Mouse (Mus musculus): Measurements from ENCODE around the gene Fam13a.

Fam13a gene

DNA sequence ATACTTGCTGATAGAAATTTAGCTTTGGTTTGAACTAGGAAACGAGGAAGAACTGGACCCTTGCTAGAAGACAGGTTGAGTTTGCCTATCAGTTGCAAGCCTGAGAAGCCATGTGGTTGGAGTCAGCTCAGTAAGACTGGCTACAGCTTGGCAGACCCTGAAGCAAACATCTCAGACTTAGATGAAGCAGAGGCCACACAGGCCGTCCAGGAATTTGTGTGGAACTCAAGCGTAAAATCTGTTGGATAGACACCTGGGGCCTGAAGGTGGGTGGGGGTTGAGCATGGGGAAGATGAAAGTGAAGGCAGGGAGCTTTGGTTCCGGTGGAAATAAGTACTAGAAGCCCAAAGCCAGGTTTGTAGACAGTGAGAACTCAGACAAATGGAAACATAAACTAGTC is 25.8 kb downstream of the Fam13a start:
- DNase-seq = no peak

DNA sequence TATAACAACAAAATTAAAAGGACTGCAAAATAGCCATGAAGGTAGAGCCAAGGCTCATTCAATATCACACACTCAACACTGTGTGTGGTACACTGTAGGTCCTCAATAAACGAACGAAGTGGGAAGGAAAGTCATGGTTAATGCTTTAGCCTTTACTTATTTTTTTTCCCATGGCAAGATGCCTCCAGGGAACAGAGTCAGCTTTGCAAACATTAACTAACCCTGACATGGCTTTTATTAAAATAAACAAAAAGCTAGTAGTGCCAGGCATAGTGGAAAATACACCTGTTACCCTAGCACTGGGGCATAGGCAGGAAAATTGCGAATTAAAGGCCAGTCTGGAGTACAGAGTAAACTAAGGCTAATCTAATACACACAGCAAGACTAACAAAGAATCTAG is 35.2 kb downstream of the Fam13a start:
- DNase-seq = no peak

DNA sequence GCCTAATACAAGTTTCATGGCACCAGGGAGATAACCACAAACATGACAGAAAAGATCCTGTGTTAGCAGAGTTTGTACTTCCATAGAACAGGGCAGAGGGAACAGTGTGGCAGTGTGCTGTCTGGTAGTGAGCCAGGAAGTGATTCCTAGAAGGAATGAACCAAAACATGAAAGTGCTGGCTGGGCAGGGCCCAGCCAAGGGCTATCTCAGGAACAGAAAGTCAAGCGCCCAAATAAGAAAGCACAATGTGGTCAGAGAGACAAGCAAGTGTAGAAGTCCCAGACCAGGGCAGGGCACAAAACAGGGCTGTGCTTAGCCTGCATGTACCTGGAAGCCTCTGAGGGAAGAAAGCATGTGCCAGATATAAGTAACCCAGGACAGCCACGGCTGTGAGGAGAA is 35.6 kb downstream of the Fam13a start:
- DNase-seq = no peak

DNA sequence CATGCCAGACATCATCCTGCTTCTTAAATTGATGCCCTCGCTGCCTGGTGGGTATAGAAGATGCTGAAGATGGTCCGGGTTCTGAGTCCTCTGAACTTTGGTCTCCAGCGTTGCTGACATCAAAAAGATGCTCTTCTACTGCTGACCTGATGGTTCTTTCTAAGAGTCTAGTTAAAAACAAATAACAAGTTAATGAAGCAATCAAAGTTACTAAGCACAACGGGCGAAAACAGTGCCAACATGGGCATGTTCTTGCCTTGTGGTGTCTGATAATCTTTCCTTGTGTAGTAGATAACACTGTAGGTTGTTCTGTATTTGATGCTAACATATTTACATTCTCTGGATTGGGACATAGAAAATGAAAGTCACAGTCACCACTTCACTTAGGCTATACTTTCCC is 37.2 kb downstream of the Fam13a start:
- no peak for DNase-seq

DNA sequence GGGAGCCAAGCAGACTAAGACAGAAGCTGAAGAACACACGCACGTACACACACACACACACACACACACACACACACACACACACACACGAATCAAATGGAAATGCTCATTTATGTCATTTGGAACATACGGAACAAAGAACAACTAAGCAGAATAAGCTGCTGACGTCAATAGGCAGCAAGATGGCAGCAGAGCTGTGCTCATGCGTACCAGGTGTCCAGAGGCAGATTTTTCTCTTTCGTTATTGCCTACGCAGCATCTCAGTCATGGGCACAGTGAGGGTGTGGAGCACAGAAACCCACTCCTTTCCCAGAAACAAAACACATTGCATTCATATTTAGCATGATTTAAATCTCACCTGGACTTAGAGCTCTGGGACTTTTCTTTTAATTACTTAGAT is 39.2 kb downstream of the Fam13a start:
- DNase-seq = no peak

DNA sequence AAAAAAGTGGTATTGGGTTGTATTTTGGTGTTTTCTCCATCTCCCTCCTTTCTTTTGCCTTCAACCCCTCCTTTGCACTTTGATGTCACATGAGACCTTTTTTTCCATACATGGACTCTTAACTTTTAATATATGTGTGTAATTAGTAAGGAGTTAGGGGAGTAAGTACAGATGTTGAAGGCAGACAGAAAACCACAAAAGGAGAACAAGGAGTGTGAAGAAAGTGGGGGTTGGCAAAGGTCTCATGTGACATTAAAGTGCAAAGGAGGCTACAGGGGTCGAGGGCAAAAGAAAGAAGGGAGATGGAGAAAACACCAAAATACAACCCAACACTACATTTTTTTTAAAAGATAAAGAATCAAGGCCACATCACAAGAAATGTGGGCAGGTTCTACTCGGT is 49.1 kb downstream of the Fam13a start:
- no peak for DNase-seq

DNA sequence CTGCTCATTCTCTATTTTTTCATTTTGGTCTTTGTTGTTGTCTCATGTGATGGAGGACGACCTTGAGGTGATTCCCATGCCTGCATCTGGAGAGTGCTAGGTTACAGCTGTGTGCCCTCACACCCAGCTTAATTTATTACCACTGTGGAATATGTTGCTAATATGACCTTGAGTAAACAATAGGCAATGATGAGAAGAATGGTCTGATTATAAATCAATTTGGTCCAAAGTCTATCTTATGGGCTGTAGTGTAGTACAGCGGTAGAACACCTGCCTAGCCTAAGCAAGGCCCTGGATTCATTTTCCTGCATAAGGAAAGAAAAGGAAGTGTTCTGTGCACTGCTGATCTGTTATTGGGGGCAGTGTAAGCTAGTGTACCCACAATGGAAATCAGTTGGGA is 49.9 kb downstream of the Fam13a start:
- no peak for DNase-seq

DNA sequence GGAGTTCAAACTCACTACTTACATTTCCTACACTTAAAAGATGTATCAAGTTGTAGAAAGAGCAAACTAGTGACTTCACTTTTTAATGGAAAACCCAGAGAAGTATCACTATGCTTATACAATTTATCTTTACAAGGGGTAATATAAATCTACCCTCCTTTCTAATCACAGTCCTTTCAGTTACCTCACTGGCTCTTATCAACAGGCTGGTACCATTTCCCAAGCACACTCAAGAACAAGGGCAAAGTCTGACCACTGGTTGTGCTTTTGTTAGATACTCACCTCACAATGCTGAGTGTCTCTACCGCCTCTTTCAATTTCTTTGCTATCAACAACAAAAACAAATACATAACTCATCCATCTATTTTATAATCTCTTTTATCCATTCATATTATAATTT is 51.5 kb downstream of the Fam13a start:
- DNase-seq = no peak

DNA sequence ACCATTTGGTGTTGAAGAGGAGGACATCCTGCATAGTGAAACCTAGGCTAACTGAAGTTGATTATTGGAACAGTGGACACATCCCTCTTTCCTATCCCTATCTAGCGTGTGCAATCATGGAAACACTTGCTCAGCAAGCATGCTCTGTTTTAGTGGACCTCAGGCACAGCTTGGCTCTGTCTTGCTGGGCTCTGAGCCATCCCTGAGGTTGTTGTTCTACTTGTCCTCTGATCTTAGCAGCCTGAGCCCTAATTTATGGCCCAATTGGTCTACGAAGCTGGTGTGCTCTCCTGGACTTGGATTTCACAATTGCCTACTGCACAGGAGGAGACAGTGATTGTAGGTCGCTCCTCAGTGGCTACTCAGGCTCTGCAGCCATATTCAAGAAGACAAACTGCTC is 56.1 kb downstream of the Fam13a start:
- DNase-seq = peak; percentile 54

DNA sequence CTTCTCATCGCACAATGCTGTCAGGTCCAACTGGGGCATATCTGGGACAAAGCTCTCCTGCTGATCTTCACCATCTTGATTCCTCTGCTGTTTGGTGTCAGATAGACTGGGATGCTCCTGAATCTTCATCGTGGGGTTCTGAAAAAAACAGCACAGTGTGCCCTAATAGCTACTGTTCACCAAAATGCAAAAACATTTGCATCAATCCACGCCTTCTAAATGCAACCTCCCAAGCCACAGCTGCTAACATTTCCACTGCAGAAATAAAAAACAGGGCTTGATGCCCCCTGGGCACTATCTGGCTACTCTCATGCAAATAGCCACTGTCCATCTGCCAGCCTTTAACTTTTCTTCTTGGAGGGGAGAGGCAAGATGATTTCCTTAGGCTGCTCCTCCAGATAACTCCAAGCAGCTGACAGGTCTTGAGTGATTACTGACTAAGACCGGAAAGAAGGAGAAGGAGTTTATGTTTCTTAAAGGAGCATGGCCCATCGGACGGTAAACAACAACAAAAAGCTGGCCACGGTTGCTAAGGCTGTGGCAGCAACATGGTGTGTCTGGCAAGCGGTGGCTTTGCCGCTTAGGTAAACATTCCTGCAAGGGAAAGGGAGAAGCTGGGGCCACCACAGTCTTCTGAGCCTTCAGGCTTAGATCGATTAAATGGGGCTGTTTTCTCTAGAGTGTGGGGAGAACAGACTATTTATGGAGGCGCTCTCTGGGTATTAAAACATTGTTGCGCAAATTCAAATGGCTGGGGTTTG is 59.1 kb downstream of the Fam13a start:
- DNase-seq = peak; percentile 85

DNA sequence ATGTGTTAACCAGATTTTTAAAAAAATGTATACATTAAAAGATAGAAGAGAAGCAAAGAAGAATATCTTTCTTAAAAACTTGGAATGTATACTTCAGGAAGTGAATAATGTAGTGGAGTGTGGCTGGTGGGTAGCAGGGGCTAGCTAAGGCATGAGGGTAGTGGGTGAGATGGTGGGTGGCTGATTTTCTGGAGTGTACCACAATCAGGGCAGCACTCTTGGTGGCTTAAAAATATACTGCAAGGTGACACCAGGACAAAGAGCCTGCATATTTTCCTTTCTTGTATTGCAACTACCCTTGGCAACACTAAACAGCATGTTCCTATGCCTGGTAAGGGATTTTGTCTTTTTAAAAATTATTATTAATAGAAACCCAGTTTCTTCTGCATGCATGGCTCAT is 59.8 kb downstream of the Fam13a start:
- no peak for DNase-seq

DNA sequence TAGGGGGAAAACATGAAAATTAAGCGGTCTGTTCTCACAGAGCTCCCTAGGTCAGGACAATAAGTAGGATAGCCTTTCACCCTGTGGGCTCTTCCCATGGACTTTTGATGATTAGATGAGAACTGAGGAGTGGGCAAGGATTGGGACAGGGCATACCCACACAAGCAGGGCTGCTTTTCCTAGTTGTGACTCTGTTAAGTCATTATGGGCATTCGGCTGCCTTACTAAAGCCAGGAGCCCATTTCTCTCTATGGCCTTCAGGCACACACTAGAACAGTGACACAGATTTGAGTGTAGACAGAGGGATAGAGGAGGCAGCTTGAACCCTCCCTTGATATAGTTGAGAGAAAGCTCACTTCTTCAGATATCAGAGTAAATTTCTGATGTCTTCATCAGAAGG is 60.3 kb downstream of the Fam13a start:
- DNase-seq = peak; percentile 62

DNA sequence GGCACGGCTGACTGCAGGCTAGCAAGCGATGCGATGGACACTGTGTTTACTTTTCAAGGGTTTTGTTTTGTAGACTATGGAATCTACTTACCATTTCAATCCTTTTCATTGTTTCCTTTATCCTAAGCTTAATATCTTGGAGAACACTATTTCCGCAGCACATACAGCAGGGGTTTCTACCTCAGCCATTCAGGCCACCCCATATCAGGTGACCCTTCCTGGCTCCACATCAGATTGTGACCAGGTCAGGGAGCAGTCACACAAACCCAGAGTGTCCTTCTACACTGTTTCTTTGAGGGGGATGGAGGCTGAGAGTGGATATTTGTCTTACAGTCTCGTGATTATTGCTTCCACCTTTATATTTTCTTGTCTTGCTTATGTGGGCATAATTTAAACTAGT is 61.7 kb downstream of the Fam13a start:
- peak; percentile 64 for DNase-seq

DNA sequence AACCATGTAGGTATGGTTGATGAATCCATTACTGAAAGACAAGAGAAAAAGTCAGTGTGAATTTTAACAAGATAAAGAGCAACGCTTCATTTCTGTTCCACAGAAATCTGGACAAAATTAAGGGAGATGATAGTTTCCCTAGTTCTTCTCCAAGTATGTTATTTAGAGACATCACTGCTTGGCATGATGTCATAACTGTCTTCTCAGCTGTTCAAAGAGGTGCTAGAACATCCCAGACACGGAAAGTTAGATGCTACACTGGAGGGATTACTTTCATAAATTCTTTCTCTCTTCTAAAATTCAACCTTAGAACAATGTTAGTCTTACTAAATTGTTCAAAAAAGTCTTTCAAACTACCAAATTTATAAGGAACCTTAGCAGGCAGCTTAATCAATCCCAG is 63.8 kb downstream of the Fam13a start:
- no peak for DNase-seq

DNA sequence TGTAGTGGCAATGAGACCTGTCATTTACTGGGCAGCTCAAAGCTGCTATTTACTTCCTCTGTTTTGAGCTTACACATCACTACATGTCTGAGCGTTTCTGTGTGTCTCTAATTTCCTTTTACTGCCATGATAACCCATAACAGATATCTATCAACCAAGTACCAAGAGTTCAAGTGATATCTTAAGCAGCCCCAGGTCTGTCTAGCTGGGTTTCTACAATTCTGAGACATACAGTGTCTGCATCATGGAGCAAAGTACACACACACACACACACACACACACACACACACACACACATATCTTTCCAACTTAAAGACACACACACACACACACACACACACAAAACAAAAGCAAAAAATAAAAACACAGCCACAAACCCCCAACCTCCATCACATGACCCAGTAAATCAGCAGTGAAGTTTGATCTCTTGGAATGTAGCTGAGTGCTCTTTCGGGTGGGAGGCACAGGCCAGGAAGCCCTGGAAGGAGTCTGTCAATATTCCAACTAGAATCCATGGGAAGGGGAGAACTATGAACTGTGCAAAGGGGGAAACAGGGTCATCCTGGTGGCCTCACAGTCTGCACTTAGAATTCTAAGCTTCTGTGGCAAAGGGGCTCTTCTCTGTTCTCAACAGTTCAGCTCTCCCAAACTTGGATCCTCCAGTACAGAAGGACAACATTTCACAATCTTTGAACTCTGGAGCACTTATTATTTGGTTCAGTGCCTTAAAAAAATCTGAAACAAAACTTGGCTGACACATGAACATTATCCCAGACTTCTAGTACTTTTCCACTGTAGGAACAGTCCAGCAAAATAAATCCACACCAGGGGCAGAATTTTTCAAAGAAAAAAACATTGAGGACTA is 73.0 kb downstream of the Fam13a start:
- DNase-seq = no peak

DNA sequence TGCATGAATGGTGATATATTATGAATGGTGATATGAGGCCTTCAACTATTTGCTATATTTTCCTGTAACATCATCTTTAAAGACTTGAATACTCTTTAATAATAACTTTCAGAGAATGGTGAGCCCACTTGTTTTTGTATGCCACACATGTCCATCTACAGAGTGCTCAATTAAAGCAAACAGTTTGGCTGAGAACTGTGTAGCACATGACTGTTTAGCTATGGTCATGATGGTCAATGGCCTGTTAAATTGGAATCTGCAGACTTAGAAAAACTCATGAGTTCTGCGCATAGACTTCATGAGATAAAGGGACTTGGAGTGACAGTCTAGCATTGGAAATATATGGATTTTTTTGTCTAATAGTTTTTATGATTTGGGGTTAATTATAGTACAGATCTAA is 73.9 kb downstream of the Fam13a start:
- no peak for DNase-seq

DNA sequence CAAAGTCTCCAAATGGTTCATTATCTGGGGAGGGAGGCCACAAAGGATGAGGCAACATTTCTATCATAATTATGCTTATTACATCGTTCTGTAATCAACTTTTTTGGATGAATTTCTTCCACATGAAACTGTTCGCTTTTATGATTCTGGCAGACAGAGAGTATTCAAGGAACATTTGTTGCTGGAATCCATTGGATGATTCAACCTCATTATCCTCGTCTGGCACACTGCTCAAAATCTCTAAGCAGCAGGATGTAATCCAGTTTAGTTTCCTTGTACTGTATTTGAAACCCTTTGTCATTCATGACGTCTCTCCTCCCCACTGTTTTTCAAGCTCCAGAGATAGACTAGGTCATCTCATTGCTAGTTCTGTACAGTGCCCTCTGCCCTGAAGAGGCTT is 77.5 kb downstream of the Fam13a start:
- no peak for DNase-seq

DNA sequence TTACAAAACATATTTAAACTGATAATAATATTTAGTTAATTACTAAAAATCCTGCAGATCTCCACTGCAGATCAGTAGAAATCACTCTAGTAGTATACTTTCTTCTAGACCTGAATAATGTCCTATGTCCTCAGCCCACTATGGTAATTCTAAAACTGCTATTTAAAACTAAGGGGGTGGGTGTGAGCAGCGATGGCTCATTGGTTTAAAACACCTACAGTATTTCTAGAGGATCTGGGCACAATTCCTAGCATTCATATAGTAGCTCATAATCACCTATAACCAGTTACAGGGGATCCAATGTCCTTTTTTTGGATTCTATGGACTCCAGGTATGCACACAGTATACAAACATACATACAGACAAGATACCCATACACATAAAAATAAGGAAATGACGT is 78.1 kb downstream of the Fam13a start:
- DNase-seq = no peak

DNA sequence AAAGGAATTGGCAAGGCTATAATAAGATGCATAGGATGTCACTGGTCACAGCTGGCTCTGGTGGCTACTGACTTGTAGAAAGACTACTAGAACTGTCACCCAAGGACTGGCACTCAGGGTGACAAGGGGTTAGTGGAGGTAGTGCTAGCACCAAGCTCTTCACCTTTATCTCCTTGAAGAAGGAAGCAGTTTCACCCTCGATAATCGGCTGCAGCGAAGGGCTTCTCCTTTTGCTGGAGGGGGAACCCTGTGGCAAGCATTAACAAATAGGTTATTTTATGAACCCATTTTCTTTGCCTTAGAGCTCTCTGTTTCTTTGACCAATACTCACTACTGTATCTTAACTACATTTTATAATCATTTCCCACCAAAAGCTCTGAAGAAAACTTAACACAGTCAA is 80.4 kb downstream of the Fam13a start:
- no peak for DNase-seq

DNA sequence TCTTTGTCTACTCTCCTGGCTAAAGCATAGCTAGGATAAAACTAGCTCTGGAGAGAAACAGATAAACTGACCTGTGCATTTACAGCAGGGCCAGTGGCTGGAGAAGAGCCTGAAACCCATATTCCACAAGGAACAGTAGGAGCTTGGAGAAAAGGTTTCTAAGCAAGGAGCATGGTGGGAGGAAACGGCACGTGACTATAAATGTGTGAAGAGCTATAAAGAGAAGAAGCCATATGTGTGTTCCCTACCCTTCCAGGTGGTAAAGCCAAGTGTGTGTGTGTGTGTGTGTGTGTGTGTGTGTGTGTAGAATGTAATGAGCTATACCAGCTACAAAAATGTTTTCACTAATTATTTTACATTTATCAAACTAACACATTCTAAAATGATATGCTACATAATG is 82.1 kb downstream of the Fam13a start:
- DNase-seq = no peak

DNA sequence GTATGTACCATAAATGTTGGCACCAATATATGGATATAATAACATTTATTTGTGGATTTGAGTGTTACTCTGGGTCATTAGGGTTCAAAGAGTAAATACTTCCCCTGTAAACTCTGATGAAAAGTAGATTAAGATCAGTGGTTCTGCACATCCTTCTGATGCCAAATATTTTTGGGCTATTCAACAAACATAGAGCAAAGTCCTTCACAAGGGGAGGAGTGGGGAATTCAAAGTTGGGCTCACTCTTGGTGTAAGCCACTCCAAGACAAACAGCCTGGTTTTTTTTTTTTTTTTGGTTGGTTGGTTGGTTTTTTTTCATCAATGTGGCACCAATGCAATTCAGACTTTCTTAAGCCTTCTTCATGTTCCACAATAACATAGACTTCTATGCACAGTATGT is 86.6 kb downstream of the Fam13a start:
- no peak for DNase-seq

DNA sequence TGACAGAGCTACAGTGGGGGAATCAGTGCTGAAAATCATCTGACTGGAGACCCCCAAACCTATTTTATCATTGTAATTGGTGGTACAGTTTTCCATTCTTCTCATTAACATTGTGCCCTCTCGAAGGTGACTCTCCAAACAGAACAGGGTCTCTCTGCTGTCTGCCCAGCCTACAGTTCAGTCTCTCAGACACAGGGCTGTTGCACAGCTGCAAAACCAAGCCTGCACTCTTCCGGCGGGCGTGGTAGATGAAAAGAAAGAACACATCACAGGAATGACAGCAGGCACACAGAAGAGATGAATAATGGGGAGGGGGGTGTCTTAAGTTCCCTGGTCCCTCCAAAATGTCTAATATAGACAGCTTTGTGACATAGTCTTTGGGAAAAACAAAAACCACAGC is 90.2 kb downstream of the Fam13a start:
- no peak for DNase-seq

DNA sequence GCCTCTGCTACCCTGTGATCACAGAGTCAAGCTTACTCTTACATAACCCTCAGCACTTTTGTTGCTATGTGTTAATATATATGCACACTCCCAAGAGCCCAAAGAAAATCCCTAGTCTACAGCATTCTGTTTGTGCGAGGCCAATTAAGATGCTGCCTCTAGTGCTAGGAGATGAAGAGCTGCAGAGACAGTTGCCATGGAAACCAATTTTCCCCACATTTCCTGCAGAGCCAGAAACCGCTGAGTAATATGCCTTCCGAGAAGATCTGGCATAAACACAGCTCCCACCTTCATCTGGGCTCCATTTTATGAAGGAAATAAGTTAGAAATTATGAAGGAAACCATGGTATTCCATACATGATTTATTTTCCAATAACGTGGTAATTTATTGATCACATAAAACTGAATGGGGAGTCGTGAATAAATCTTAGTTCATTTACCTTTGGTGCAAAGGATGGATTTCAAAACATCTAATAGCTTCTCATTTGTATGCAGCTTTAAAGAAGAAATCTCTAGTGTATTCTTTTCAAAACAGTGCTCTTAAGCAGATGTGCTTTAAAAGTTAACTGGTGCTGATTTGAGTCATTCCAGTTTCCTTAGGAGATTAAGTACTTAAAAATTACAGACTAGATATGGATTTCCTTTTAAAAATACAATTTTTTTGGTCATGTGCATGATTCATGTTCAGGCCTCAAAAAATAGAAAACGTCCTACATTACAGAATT is 91.0 kb downstream of the Fam13a start:
- peak; percentile 85 for DNase-seq

Measured in cerebellum, adult 9-10 months (tissue).